Mouse (Mus musculus): ENCODE measurements around the gene 1700019N19Rik. TPM values are rescaled to one million over a fixed set of nuclear protein-coding genes. Genes with fewer than 3 reads are reported as not detected.

Gene 1700019N19Rik
- polyA plus RNA-seq, 1 experiment, result not detected

GRCm38 (mm10) chr19:58827656-58828055, 33.4 kb upstream of the 1700019N19Rik start:
- peaks cover 2% of the 10 kb centered on the region for H3K79me3 ChIP-seq (ENCODE audit: low read depth)
- H3K79me2 ChIP-seq (ENCODE audit: control insufficient read depth, insufficient read depth), result no peaks in the 10 kb centered on the region
- H3ac ChIP-seq (ENCODE audit: control insufficient read depth, insufficient read length, low read depth), result no peak overlapping the region
- H3K27me3 ChIP-seq (ENCODE audit: control insufficient read depth, insufficient read depth, insufficient read length), result no peaks in the 10 kb centered on the region
- H3K36me3 ChIP-seq (ENCODE audit: control insufficient read depth, insufficient read depth), result peaks cover 18% of the 10 kb centered on the region
- no peak for TF ChIP-seq MAX (IDR thresholded peaks at IDR 0.05)
- no peak for TF ChIP-seq CEBPB (IDR thresholded peaks at IDR 0.05; ENCODE audit: low read depth)
- no peak for TF ChIP-seq FOSL1 (IDR thresholded peaks at IDR 0.05; ENCODE audit: insufficient read depth, low read length, poor library complexity, severe bottlenecking)
- no peak for TF ChIP-seq MYOD1 (IDR thresholded peaks at IDR 0.05; ENCODE audit: control insufficient read depth, insufficient read length, low read depth)
- no peak for TF ChIP-seq MYOG (IDR thresholded peaks at IDR 0.05; ENCODE audit: control insufficient read depth, extremely low read depth, insufficient read length)
- no peak for TF ChIP-seq USF1 (IDR thresholded peaks at IDR 0.05; ENCODE audit: low read depth)
- no peak for TF ChIP-seq CTCF (IDR thresholded peaks at IDR 0.05; ENCODE audit: control insufficient read depth, insufficient read depth, insufficient read length)
- H3K4me3 ChIP-seq (ENCODE audit: insufficient read depth, poor library complexity, severe bottlenecking), result no peak overlapping the region

DNA sequence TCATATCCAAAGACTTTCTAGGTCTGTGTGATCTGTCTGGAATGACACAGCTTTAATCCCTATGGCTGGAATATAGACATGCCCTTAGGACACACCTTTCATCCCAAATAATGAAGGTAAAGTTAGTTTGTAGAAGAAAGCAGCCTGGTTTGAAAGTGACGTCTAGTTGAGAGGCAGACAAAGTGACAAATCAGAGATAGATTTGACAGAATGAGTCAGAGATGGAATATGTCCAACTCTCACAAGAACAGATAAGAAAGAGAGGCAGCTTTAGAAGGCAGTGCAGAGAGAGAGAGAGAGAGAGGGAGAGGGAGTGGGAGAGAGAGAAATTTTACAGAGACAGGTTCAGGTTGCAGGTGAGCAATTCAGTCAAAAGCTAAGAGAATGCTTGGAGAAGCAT, 30.1 kb upstream of the 1700019N19Rik start:
- H3ac ChIP-seq (ENCODE audit: control insufficient read depth, insufficient read length, low read depth), result no peak overlapping the region
- H3K36me3 ChIP-seq (ENCODE audit: control insufficient read depth, insufficient read depth), result peaks cover 25% of the 10 kb centered on the region
- TF ChIP-seq CTCF (IDR thresholded peaks at IDR 0.05; ENCODE audit: control insufficient read depth, insufficient read depth, insufficient read length), result no peak
- no peak for TF ChIP-seq USF1 (IDR thresholded peaks at IDR 0.05; ENCODE audit: low read depth)
- TF ChIP-seq FOSL1 (IDR thresholded peaks at IDR 0.05; ENCODE audit: insufficient read depth, low read length, poor library complexity, severe bottlenecking), result no peak
- TF ChIP-seq MYOG (IDR thresholded peaks at IDR 0.05; ENCODE audit: control insufficient read depth, extremely low read depth, insufficient read length), result no peak
- no peak for TF ChIP-seq MAX (IDR thresholded peaks at IDR 0.05)
- no peak for TF ChIP-seq MYOD1 (IDR thresholded peaks at IDR 0.05; ENCODE audit: control insufficient read depth, insufficient read length, low read depth)
- TF ChIP-seq CEBPB (IDR thresholded peaks at IDR 0.05; ENCODE audit: low read depth), result no peak
- no peak overlapping the region for H3K4me3 ChIP-seq (ENCODE audit: insufficient read depth, poor library complexity, severe bottlenecking)
- no peaks in the 10 kb centered on the region for H3K27me3 ChIP-seq (ENCODE audit: control insufficient read depth, insufficient read depth, insufficient read length)
- no peaks in the 10 kb centered on the region for H3K79me2 ChIP-seq (ENCODE audit: control insufficient read depth, insufficient read depth)
- no peaks in the 10 kb centered on the region for H3K79me3 ChIP-seq (ENCODE audit: low read depth)

- no peaks in the 10 kb centered on the region for H3K79me2 ChIP-seq (ENCODE audit: control insufficient read depth, insufficient read depth)
- no peak overlapping the region for H3ac ChIP-seq (ENCODE audit: control insufficient read depth, insufficient read length, low read depth)
- H3K27me3 ChIP-seq (ENCODE audit: control insufficient read depth, insufficient read depth, insufficient read length), result no peaks in the 10 kb centered on the region
- TF ChIP-seq CTCF (IDR thresholded peaks at IDR 0.05; ENCODE audit: control insufficient read depth, insufficient read depth, insufficient read length) (no peak), MYOD1 (IDR thresholded peaks at IDR 0.05; ENCODE audit: control insufficient read depth, insufficient read length, low read depth) (no peak), FOSL1 (IDR thresholded peaks at IDR 0.05; ENCODE audit: insufficient read depth, low read length, poor library complexity, severe bottlenecking) (no peak), MAX (IDR thresholded peaks at IDR 0.05) (no peak), USF1 (IDR thresholded peaks at IDR 0.05; ENCODE audit: low read depth) (no peak), MYOG (IDR thresholded peaks at IDR 0.05; ENCODE audit: control insufficient read depth, extremely low read depth, insufficient read length) (no peak), CEBPB (IDR thresholded peaks at IDR 0.05; ENCODE audit: low read depth) (no peak)
- H3K36me3 ChIP-seq (ENCODE audit: control insufficient read depth, insufficient read depth), result peaks cover 31% of the 10 kb centered on the region
- no peak overlapping the region for H3K4me3 ChIP-seq (ENCODE audit: insufficient read depth, poor library complexity, severe bottlenecking)
- H3K79me3 ChIP-seq (ENCODE audit: low read depth), result no peaks in the 10 kb centered on the region
Measured at GRCm38 (mm10) chr19:58823301-58823700, 29.0 kb upstream of the 1700019N19Rik start.

DNA sequence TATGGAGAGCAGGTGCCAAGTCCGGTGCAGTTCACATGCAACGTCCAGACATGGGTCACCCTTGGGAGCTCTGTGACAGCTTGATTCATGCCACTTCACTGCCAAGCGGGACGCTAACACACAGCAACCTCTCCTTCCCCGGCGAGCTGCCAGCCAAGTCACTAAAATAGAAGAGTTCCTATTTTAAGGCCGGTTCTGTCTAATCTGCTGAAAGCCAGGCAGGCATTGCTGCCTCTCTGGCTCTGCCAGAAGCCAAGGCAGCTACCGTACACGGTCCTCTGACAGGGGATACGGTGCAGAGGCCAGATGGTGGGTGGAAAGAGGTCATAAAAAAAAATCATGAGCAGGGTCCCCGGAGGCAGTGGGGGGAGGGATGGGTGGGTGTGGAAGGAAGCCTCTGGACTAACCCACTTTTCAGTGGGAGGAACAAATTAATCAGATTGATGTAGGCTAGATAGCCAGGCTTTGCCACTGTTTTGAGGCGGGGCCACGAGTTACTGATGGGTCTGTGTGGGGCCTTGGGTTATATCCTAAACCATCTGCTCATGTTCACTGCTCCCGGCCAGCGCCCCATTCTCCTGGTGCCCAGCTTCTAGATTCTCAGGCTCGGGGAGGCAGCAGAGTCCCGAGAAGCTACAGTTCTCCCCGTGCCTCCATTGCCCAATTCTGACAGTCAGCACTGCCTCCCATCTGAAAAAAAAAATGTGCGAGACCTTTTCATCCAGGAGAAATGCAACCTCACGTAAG, 28.4 kb upstream of the 1700019N19Rik start:
- H3K36me3 ChIP-seq (ENCODE audit: control insufficient read depth, insufficient read depth), result peaks cover 31% of the 10 kb centered on the region
- H3ac ChIP-seq (ENCODE audit: control insufficient read depth, insufficient read length, low read depth), result no peak overlapping the region
- no peaks in the 10 kb centered on the region for H3K79me3 ChIP-seq (ENCODE audit: low read depth)
- no peaks in the 10 kb centered on the region for H3K79me2 ChIP-seq (ENCODE audit: control insufficient read depth, insufficient read depth)
- no peak overlapping the region for H3K4me3 ChIP-seq (ENCODE audit: insufficient read depth, poor library complexity, severe bottlenecking)
- TF ChIP-seq MYOG (IDR thresholded peaks at IDR 0.05; ENCODE audit: control insufficient read depth, extremely low read depth, insufficient read length), result no peak
- TF ChIP-seq CTCF (IDR thresholded peaks at IDR 0.05; ENCODE audit: control insufficient read depth, insufficient read depth, insufficient read length), result no peak
- no peak for TF ChIP-seq MAX (IDR thresholded peaks at IDR 0.05)
- TF ChIP-seq USF1 (IDR thresholded peaks at IDR 0.05; ENCODE audit: low read depth), result no peak
- TF ChIP-seq FOSL1 (IDR thresholded peaks at IDR 0.05; ENCODE audit: insufficient read depth, low read length, poor library complexity, severe bottlenecking), result no peak
- TF ChIP-seq CEBPB (IDR thresholded peaks at IDR 0.05; ENCODE audit: low read depth), result no peak
- H3K27me3 ChIP-seq (ENCODE audit: control insufficient read depth, insufficient read depth, insufficient read length), result no peaks in the 10 kb centered on the region

- Histone ChIP-seq H3K4me3 (ENCODE audit: insufficient read depth, poor library complexity, severe bottlenecking) (no peak overlapping the region), H3K36me3 (ENCODE audit: control insufficient read depth, insufficient read depth) (peaks cover 13% of the 10 kb centered on the region), H3K79me3 (ENCODE audit: low read depth) (no peaks in the 10 kb centered on the region), H3ac (ENCODE audit: control insufficient read depth, insufficient read length, low read depth) (no peak overlapping the region), H3K27me3 (ENCODE audit: control insufficient read depth, insufficient read depth, insufficient read length) (no peaks in the 10 kb centered on the region), H3K79me2 (ENCODE audit: control insufficient read depth, insufficient read depth) (no peaks in the 10 kb centered on the region)
- TF ChIP-seq CEBPB (IDR thresholded peaks at IDR 0.05; ENCODE audit: low read depth), result no peak
- TF ChIP-seq MAX (IDR thresholded peaks at IDR 0.05), result no peak
- TF ChIP-seq MYOD1 (IDR thresholded peaks at IDR 0.05; ENCODE audit: control insufficient read depth, insufficient read length, low read depth), result no peak
- no peak for TF ChIP-seq MYOG (IDR thresholded peaks at IDR 0.05; ENCODE audit: control insufficient read depth, extremely low read depth, insufficient read length)
Measured at GRCm38 (mm10) chr19:58818571-58819415, 24.5 kb upstream of the 1700019N19Rik start.
